Mouse (Mus musculus) frontal cortex, postnatal 25 days (tissue): ENCODE measurements around the gene Ptprt.

Source experiments
- DNase-seq, 2 experiments: peaks; one replicate each; pipeline ENCODE4 v3.0.0; 2022; ENCODE audit warnings: low spot score in 2 of 2

The Ptprt gene

GRCm38 (mm10) chr2:162660941-162661386 is at the start of gene Ptprt:
Ptprt (minus strand) TSS chr2:162661147.
- peak; percentile 33 for DNase-seq

GRCm38 (mm10) chr2:162710443-162710842 is 49.5 kb upstream of the Ptprt start:
- no peak for DNase-seq

DNA sequence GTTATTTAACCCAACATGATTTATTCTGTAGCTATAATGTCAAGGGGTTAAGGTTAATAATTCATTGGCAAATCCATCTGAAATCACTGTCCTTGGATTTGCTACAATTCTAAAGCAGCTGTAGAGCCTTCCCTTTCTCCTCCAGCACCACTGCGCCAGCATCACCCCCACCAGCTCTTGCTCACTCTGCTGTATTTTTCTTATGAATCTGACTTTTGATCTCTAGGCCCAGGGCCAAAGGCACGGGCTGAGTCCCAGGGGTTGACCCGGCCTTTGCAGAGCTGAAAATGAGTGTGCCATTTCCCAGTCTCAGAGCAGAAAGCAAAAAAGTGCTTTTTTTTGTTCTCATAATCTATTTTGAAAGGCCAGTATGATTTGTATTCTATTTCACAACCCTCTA is 38.7 kb upstream of the Ptprt start:
- no peak for DNase-seq

DNA sequence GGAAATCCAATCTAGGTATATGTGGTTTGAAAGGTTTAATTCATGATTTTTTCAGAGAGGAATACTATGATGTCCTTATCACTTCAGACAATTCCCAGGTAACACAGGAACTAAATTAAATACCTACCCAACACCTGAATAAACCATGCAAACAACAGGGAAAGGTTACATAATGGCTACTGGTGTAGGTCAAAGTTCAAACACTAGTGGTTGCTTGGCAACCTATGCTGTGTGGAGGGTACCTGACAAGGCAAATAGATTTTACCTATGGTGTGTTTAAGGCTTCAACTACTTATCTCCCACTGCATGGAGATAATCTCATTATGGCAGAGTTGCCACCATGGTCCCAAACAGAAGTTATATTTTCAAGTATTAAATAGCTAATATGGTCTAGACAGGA is 38.1 kb upstream of the Ptprt start:
- DNase-seq = no peak

DNA sequence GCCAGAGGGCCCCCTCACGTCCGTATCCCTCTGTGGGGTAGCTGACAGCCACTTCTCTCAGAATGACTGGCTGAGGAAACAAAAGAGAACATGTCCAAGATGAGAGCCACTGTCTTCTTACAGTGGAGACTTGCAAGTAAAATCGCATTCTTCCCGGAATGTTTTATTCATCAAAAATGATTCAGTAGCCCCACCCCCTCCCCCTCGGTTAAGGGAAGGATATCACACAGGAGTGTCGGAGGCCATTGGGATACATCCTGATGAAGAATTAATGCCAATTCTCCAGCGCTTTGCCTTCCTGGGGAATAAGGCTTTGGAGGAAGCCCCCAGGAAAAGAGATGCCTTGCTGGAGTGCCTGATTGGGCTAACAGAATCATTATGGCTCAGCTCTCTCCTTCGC is 37.1 kb upstream of the Ptprt start:
- no peak for DNase-seq

DNA sequence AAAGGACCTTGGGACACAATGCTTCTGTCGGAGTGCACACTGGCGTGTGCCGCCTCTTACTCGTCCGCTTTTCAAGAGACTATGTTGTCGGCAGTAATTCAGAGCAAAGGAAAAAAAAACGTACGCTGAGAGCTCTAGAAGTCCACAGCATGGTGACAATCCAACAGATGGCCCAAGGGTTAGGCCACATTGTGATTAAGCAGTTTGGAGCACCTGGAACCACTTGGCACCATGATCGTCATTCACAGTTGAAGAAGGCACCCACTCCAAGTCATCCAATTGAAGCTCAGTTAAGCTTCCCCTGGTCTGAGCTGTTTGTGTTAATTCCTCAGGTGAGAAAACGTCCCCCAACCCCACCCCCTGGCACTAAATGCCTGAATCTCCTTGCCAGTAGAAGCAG is 36.2 kb upstream of the Ptprt start:
- DNase-seq = no peak

DNA sequence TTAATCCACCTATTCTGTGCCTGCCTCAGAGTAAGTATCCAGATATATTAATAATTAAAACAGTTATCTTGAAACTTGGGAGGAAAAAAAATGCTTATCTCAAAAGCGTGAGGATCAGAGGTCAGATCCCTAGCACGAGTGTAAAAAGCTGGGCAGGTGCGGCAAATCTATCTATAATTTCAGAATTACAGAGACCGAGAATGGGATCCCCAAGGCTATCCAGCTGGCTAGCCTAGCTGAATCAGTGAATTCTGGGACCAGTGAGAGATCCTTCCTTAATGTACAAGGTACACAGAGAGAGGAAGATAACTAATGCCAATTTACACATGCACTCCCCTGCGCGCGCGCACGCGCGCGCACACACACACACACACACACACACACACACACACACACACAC is 31.2 kb upstream of the Ptprt start:
- DNase-seq = no peak

- DNase-seq = peak; percentile 27 to 38
These were observed 21.7 kb upstream of the Ptprt start for GRCm38 (mm10) chr2:162682674-162683073.

GRCm38 (mm10) chr2:162662431-162662970 is 1.6 kb upstream of the Ptprt start:
- DNase-seq = no peak

GRCm38 (mm10) chr2:162661733-162662132 is 786 bp upstream of the Ptprt start:
- no peak for DNase-seq

DNA sequence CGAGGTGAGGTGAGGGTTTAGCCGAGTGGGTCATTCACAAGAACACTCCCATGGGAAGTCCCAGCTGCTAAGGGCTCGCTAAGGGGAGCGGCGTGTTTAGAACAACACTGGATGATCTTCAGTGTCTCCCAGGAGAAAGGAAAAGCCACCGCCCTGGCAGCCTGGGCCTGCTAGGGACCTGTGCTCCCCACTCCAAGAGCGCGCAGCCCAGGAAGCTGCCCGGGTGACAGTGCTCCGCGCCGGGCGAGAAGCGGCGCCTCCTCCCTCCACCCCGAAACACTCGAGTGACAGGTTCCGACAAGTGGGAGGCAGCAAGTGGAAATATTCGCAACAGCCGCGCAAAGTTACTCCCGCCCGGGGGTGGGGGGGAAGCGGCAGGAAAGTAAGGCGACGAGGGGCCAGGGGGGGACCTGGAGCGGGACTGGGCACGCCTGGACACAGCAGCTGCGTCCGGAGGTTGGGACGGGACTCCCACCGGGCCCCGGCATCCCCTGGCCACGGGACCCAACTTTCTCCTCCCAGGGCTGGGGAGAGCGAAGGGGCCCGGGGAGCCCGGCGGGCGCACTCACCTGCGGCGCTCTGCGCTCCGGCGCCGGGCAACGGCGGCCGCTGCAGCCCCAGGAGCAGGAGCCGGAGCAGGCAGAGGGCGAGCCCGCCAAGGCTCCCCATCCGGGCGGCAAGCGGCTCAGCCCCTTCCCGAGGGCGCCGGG is 561 bp downstream of the Ptprt start:
- DNase-seq = peak in 1 of 2 experiments; percentile 18

GRCm38 (mm10) chr2:162658997-162659396 is 1.9 kb downstream of the Ptprt start:
- DNase-seq = peak; percentile 96 to 97

- DNase-seq = no peak
These were observed 3.4 kb downstream of the Ptprt start for GRCm38 (mm10) chr2:162657541-162657940.

DNA sequence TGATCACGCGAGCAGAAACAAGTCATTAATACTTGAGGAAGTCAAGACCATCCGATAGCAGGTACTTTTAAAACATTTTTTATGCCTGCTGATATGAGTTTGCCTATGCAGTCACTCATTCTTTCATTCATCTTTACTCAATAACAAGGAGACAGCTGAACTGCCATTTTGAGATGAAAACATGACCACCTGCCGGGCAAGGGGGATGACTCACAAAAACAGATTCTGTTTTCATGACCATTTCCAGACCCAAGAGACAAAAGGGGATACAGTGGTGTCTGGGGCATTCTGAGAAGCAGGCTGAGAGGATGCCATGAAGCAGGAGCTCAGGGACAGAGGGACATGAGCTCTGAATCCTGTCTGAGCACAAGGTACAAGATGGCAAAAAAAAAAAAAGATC is 6.5 kb downstream of the Ptprt start:
- no peak for DNase-seq

DNA sequence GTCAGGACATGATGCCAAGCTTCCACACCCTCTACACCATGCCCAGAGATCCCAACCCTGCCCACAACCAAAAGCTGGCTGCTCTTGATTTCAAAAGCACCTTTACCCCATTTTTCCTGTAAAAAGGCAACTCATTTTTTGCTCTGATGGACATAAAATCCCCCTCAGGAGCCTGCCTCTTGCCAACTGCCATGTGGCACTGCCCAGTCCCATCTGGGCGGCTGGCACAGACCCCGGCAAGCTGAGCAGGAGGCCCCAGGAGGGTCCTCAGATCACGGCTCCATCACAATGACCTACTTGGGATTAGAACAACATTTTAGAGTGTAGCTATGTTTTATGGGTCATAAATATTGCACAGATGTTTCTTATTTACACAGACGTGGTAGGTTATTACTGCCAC is 22.3 kb downstream of the Ptprt start:
- no peak for DNase-seq

- DNase-seq = no peak
These were observed 23.4 kb downstream of the Ptprt start for GRCm38 (mm10) chr2:162637537-162637936.

GRCm38 (mm10) chr2:162636387-162637009 is 24.4 kb downstream of the Ptprt start:
- peak in 1 of 2 experiments; percentile 21 for DNase-seq

DNA sequence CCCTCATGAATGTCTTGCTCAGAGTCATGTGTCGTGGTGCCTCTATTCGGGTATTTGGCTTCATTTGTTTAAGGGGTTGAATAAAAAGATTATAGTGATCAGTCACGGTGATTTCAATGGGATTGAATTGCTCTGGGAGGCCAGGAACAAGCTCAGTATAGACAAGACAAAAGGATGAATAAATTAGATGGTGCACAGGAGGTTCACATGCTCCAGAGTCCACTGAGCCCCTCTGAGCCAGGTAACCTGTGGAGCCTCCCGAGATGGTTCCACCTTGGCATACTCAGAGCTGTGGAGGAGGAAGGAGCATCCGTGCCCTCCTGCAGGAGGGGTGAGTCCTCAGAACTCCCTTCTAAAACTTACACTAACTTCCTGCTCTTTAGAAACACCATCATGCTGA is 26.0 kb downstream of the Ptprt start:
- no peak for DNase-seq

- DNase-seq = no peak
These were observed 34.9 kb downstream of the Ptprt start for GRCm38 (mm10) chr2:162626076-162626475.

DNA sequence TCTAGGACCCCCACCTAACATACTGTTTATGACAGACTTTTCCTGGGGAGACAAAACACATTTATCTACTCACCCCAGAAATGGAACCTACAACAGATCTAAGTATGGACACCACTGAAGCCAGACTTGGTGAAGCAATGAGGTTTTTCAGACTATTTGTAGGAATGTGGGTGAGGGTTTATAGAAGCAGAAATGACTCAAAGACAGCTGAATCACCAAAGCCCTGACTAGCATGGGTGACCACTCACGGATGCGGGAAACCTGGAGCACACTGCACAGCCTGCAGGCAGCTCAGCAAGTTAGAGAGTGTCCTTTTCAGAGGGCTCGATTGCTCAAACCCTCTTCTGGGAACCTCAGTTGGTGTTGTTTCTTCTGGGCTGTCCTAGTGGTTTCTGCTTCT is 36.2 kb downstream of the Ptprt start:
- no peak for DNase-seq

DNA sequence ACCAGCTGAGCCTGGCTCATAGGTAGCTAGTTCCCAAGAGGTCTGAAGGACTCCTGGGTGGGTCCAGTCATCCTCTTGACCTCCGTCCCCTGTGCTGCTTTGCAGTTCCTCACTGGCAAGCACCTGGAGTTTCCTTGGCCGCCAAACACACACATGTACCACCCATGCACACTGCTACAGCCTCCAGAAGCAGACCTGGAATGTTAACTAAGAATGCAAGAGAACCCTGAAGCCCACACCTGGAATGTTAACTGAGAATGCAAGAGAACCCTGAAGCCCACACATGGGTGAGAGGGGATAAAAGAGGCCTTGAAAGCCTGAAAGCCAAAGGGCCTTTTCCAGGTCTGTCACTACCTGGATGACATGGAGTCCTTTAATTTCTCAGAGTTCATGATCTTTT is 46.7 kb downstream of the Ptprt start:
- no peak for DNase-seq

DNA sequence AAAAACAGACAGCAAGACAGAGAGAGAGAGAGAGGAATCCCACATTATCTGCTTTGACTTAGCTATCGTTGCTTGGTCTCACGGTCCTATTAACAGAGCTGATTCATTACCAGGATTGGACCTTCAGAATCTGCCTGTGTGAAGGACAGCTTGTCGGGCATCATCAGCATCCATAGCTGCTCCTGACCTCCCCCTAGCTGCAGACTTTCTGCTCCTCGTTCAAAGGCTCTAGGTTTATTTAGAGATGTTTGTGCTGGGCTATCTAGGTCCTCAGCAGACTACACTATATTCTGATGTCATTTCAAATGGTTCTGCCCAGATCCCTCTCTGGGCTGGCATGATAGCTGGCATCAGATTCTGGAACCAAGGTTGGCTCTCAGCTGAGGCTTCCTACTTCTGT is 47.5 kb downstream of the Ptprt start:
- no peak for DNase-seq

GRCm38 (mm10) chr2:162602721-162603120 is 58.2 kb downstream of the Ptprt start:
- no peak for DNase-seq
